Mouse (Mus musculus): ENCODE measurements around the gene Tssk1. TPM values are rescaled to one million over a fixed set of nuclear protein-coding genes. Genes with fewer than 3 reads are reported as not detected.
A peak's percentile ranks its signal among the peaks of the same experiment; 100 is the strongest.

Gene Tssk1
- polyA plus RNA-seq, 1 experiment from 2014 or later: not detected

GRCm38 (mm10) chr16:17865770-17866169 is 28.3 kb upstream of the Tssk1 start:
- no peaks in the 10 kb centered on the region for H3K9me3 ChIP-seq (ENCODE audit: low read length)
- peaks cover 22% of the 10 kb centered on the region; the same call in 1 of the 2 replicates for H3K36me3 ChIP-seq (ENCODE audit: insufficient read depth, low read length)
- 75% methylated on average over 6 of the region's 6 CpGs for WGBS
- H3K4me1 ChIP-seq (ENCODE audit: insufficient read depth, low read length): peaks cover 9% of the 10 kb centered on the region; the same call in 1 of the 2 replicates
- no peaks in the 10 kb centered on the region for H3K27me3 ChIP-seq (ENCODE audit: insufficient read depth, low read length)
- ATAC-seq (ENCODE audit: low FRiP score, low TSS enrichment): peak; percentile 51; the same call in 1 of the 2 replicates
- H3K4me3 ChIP-seq (ENCODE audit: low read length): no peak overlapping the region
- no peak overlapping the region for H3K27ac ChIP-seq (ENCODE audit: low read length)
- no peak overlapping the region for H3K9ac ChIP-seq (replicated peaks; ENCODE audit: low read length)
- H3K4me2 ChIP-seq (replicated peaks; ENCODE audit: low read depth, low read length): no peak overlapping the region

- no peak overlapping the region for H3K27ac ChIP-seq (ENCODE audit: low read length)
- no peaks in the 10 kb centered on the region for H3K9me3 ChIP-seq (ENCODE audit: low read length)
- no peak overlapping the region for H3K4me3 ChIP-seq (ENCODE audit: low read length)
- H3K27me3 ChIP-seq (ENCODE audit: insufficient read depth, low read length): no peaks in the 10 kb centered on the region
- no peak overlapping the region for H3K4me2 ChIP-seq (replicated peaks; ENCODE audit: low read depth, low read length)
- no peak overlapping the region for H3K9ac ChIP-seq (replicated peaks; ENCODE audit: low read length)
- 79% methylated on average over 5 of the region's 5 CpGs for WGBS
- H3K4me1 ChIP-seq (ENCODE audit: insufficient read depth, low read length): peaks cover 1% of the 10 kb centered on the region; the same call in 1 of the 2 replicates
- no peak for ATAC-seq (ENCODE audit: low FRiP score, low TSS enrichment)
- H3K36me3 ChIP-seq (ENCODE audit: insufficient read depth, low read length): peaks cover 24% of the 10 kb centered on the region; the same call in 1 of the 2 replicates
Measured at GRCm38 (mm10) chr16:17871248-17871647, 22.8 kb upstream of the Tssk1 start.

- ATAC-seq (ENCODE audit: low FRiP score, low TSS enrichment): no peak
Measured at GRCm38 (mm10) chr16:17872995-17873394, 21.0 kb upstream of the Tssk1 start.

GRCm38 (mm10) chr16:17875174-17875573 is 18.8 kb upstream of the Tssk1 start:
- H3K9me3 ChIP-seq (ENCODE audit: low read length): no peaks in the 10 kb centered on the region
- H3K4me2 ChIP-seq (replicated peaks; ENCODE audit: low read depth, low read length): no peak overlapping the region
- no peak for ATAC-seq (ENCODE audit: low FRiP score, low TSS enrichment)
- no peaks in the 10 kb centered on the region for H3K27me3 ChIP-seq (ENCODE audit: insufficient read depth, low read length)
- H3K27ac ChIP-seq (ENCODE audit: low read length): no peak overlapping the region
- no peak overlapping the region for H3K4me3 ChIP-seq (ENCODE audit: low read length)
- peaks cover 18% of the 10 kb centered on the region; the same call in 1 of the 2 replicates for H3K36me3 ChIP-seq (ENCODE audit: insufficient read depth, low read length)
- 75% methylated on average over 4 of the region's 4 CpGs for WGBS
- H3K4me1 ChIP-seq (ENCODE audit: insufficient read depth, low read length): no peaks in the 10 kb centered on the region
- no peak overlapping the region for H3K9ac ChIP-seq (replicated peaks; ENCODE audit: low read length)

More at GRCm38 (mm10) chr16:17872995-17873394, 21.0 kb upstream of the Tssk1 start:
- Histone ChIP-seq H3K27me3 (ENCODE audit: insufficient read depth, low read length) (no peaks in the 10 kb centered on the region), H3K36me3 (ENCODE audit: insufficient read depth, low read length) (peaks cover 24% of the 10 kb centered on the region; the same call in 1 of the 2 replicates), H3K9ac (replicated peaks; ENCODE audit: low read length) (no peak overlapping the region), H3K4me3 (ENCODE audit: low read length) (no peak overlapping the region), H3K4me2 (replicated peaks; ENCODE audit: low read depth, low read length) (no peak overlapping the region), H3K9me3 (ENCODE audit: low read length) (no peaks in the 10 kb centered on the region), H3K4me1 (ENCODE audit: insufficient read depth, low read length) (no peaks in the 10 kb centered on the region), H3K27ac (ENCODE audit: low read length) (no peak overlapping the region)
- WGBS: 52% methylated on average over 4 of the region's 4 CpGs

- Histone ChIP-seq H3K4me1 (ENCODE audit: insufficient read depth, low read length) (no peaks in the 10 kb centered on the region), H3K4me2 (replicated peaks; ENCODE audit: low read depth, low read length) (no peak overlapping the region), H3K36me3 (ENCODE audit: insufficient read depth, low read length) (peaks cover 14% of the 10 kb centered on the region; the same call in 1 of the 2 replicates), H3K9ac (replicated peaks; ENCODE audit: low read length) (no peak overlapping the region), H3K27me3 (ENCODE audit: insufficient read depth, low read length) (no peaks in the 10 kb centered on the region), H3K27ac (ENCODE audit: low read length) (no peak overlapping the region), H3K4me3 (ENCODE audit: low read length) (no peak overlapping the region), H3K9me3 (ENCODE audit: low read length) (no peaks in the 10 kb centered on the region)
- 94% methylated on average over 1 of the region's 1 CpGs for WGBS
- no peak for ATAC-seq (ENCODE audit: low FRiP score, low TSS enrichment)
Measured at GRCm38 (mm10) chr16:17876096-17876495, 17.9 kb upstream of the Tssk1 start.

- no peak for ATAC-seq (ENCODE audit: low FRiP score, low TSS enrichment)
- H3K27me3 ChIP-seq (ENCODE audit: insufficient read depth, low read length): no peaks in the 10 kb centered on the region
- H3K4me2 ChIP-seq (replicated peaks; ENCODE audit: low read depth, low read length): no peak overlapping the region
- 0 out of 2 replicates have a peak, but pooled peaks cover 2% of the 10 kb centered on the region for H3K36me3 ChIP-seq (ENCODE audit: insufficient read depth, low read length)
- no peak overlapping the region for H3K4me3 ChIP-seq (ENCODE audit: low read length)
- H3K27ac ChIP-seq (ENCODE audit: low read length): no peak overlapping the region
- no peaks in the 10 kb centered on the region for H3K9me3 ChIP-seq (ENCODE audit: low read length)
- no peaks in the 10 kb centered on the region for H3K4me1 ChIP-seq (ENCODE audit: insufficient read depth, low read length)
- WGBS: 94% methylated on average over 4 of the region's 4 CpGs
- H3K9ac ChIP-seq (replicated peaks; ENCODE audit: low read length): no peak overlapping the region
Measured at GRCm38 (mm10) chr16:17879571-17879970, 14.5 kb upstream of the Tssk1 start.

GRCm38 (mm10) chr16:17882196-17882595 is 11.8 kb upstream of the Tssk1 start:
- H3K27ac ChIP-seq (ENCODE audit: low read length): no peak overlapping the region
- no peak for ATAC-seq (ENCODE audit: low FRiP score, low TSS enrichment)

GRCm38 (mm10) chr16:17884116-17884515 is 9.9 kb upstream of the Tssk1 start:
- no peaks in the 10 kb centered on the region for H3K9me3 ChIP-seq (ENCODE audit: low read length)
- no peaks in the 10 kb centered on the region for H3K4me1 ChIP-seq (ENCODE audit: insufficient read depth, low read length)
- no peak overlapping the region for H3K4me3 ChIP-seq (ENCODE audit: low read length)
- H3K36me3 ChIP-seq (ENCODE audit: insufficient read depth, low read length): no peaks in the 10 kb centered on the region
- WGBS: 61% methylated on average over 6 of the region's 6 CpGs
- H3K9ac ChIP-seq (replicated peaks; ENCODE audit: low read length): no peak overlapping the region
- no peak for ATAC-seq (ENCODE audit: low FRiP score, low TSS enrichment)
- no peaks in the 10 kb centered on the region for H3K27me3 ChIP-seq (ENCODE audit: insufficient read depth, low read length)
- no peak overlapping the region for H3K27ac ChIP-seq (ENCODE audit: low read length)
- H3K4me2 ChIP-seq (replicated peaks; ENCODE audit: low read depth, low read length): no peak overlapping the region

More at GRCm38 (mm10) chr16:17882196-17882595, 11.8 kb upstream of the Tssk1 start:
- Histone ChIP-seq H3K9ac (replicated peaks; ENCODE audit: low read length) (no peak overlapping the region), H3K9me3 (ENCODE audit: low read length) (no peaks in the 10 kb centered on the region), H3K36me3 (ENCODE audit: insufficient read depth, low read length) (0 out of 2 replicates have a peak, but pooled peaks cover 2% of the 10 kb centered on the region), H3K4me2 (replicated peaks; ENCODE audit: low read depth, low read length) (no peak overlapping the region), H3K4me1 (ENCODE audit: insufficient read depth, low read length) (no peaks in the 10 kb centered on the region), H3K27me3 (ENCODE audit: insufficient read depth, low read length) (no peaks in the 10 kb centered on the region), H3K4me3 (ENCODE audit: low read length) (no peak overlapping the region)

- ATAC-seq (ENCODE audit: low FRiP score, low TSS enrichment): no peak
- no peaks in the 10 kb centered on the region for H3K27me3 ChIP-seq (ENCODE audit: insufficient read depth, low read length)
- WGBS: 81% methylated on average over 6 of the region's 6 CpGs
- peaks cover 4% of the 10 kb centered on the region; the same call in 1 of the 2 replicates for H3K36me3 ChIP-seq (ENCODE audit: insufficient read depth, low read length)
- peak overlapping the region; percentile 96 for H3K4me3 ChIP-seq (ENCODE audit: low read length)
- H3K9ac ChIP-seq (replicated peaks; ENCODE audit: low read length): peak overlapping the region; percentile 98
- H3K27ac ChIP-seq (ENCODE audit: low read length): no peak overlapping the region
- no peaks in the 10 kb centered on the region for H3K9me3 ChIP-seq (ENCODE audit: low read length)
- H3K4me1 ChIP-seq (ENCODE audit: insufficient read depth, low read length): peaks cover 15% of the 10 kb centered on the region
- peak overlapping the region; percentile 85 for H3K4me2 ChIP-seq (replicated peaks; ENCODE audit: low read depth, low read length)
Measured at GRCm38 (mm10) chr16:17889689-17890341, 4.2 kb upstream of the Tssk1 start.

- Histone ChIP-seq H3K36me3 (ENCODE audit: insufficient read depth, low read length) (peaks cover 4% of the 10 kb centered on the region; the same call in 1 of the 2 replicates), H3K4me2 (replicated peaks; ENCODE audit: low read depth, low read length) (peak overlapping the region; percentile 85), H3K27ac (ENCODE audit: low read length) (no peak overlapping the region), H3K4me1 (ENCODE audit: insufficient read depth, low read length) (peaks cover 15% of the 10 kb centered on the region), H3K4me3 (ENCODE audit: low read length) (peak overlapping the region; percentile 96), H3K27me3 (ENCODE audit: insufficient read depth, low read length) (no peaks in the 10 kb centered on the region), H3K9ac (replicated peaks; ENCODE audit: low read length) (peak overlapping the region; percentile 98), H3K9me3 (ENCODE audit: low read length) (no peaks in the 10 kb centered on the region)
- WGBS: 45% methylated on average over 2 of the region's 2 CpGs
- no peak for ATAC-seq (ENCODE audit: low FRiP score, low TSS enrichment)
Measured at GRCm38 (mm10) chr16:17890342-17890727, 3.7 kb upstream of the Tssk1 start.

All from kidney, embryonic 16.5 days (tissue).